Mouse (Mus musculus) neural tube, embryonic 12.5 days (tissue): ENCODE results near the gene Cntd1. TPM values are rescaled to one million over a fixed set of nuclear protein-coding genes. Genes with fewer than 3 reads are reported as not detected.
"Not testable (repeated sequence)": the region's sequence is repeated elsewhere in the genome, so short reads cannot be mapped to it uniquely, and the experiment has no call there.

Source experiments
- ATAC-seq: fragments of 200-750 bp; cut with Nextera tagmentation; 2 replicates; pipeline ENCODE4 v1.8.0; 2017; ENCODE audit warnings: low read depth, mild to moderate bottlenecking, moderate TSS enrichment, moderate library complexity; ENCODE audit not compliant: low FRiP score
- H3K27ac ChIP-seq: fragments of 300-500 bp; sonication (generic); 2 replicates; pipeline ENCODE4 v1.5.1; 2016
- H3K27me3 ChIP-seq: fragments of 300-500 bp; sonication (generic); replicated peaks from 2 replicates; pipeline ENCODE4 v1.6.1; 2016; ENCODE audit warnings: mild to moderate bottlenecking
- H3K36me3 ChIP-seq: fragments of 300-500 bp; sonication (generic); 2 replicates; pipeline ENCODE4 v1.6.1; 2016; ENCODE audit warnings: mild to moderate bottlenecking
- H3K4me1 ChIP-seq: fragments of 300-500 bp; sonication (generic); 2 replicates; pipeline ENCODE4 v1.6.1; 2016
- H3K4me2 ChIP-seq: fragments of 300-500 bp; sonication (generic); replicated peaks from 2 replicates; pipeline ENCODE4 v1.6.1; 2016; ENCODE audit warnings: mild to moderate bottlenecking
- H3K4me3 ChIP-seq: fragments of 300-500 bp; sonication (generic); 2 replicates; pipeline ENCODE4 v1.5.1; 2016
- H3K9ac ChIP-seq: fragments of 300-500 bp; sonication (generic); 2 replicates; pipeline ENCODE4 v1.6.1; 2016; ENCODE audit warnings: mild to moderate bottlenecking
- H3K9me3 ChIP-seq: fragments of 300-500 bp; sonication (generic); 2 replicates; pipeline ENCODE4 v1.6.1; 2016; ENCODE audit warnings: mild to moderate bottlenecking
- WGBS: fragments of 180-500 bp; shearing (Covaris S2); methylation state at CpG from one replicate; pipeline ENCODE4 v1.1.7; 2016; 5-methylcytosine and 5-hydroxymethylcytosine counted together
- polyA plus RNA-seq: library from polyadenylated mRNA; unstranded; fragments of >200 nt; fragmentation: Nextera tagmentation; extraction: Ambion mirVana; gene quantifications from 2 replicates; pipeline ENCODE4 v1.2.1, GENCODE M21; 2016

The Cntd1 gene
- polyA plus RNA-seq, 1 experiment from 2014 or later: 1.1 TPM

GRCm38 (mm10) chr11:101327311-101327710, 48.5 kb downstream of the Cntd1 start:
- H3K36me3 ChIP-seq: peaks cover 38% of the 10 kb centered on the region
- 55% methylated on average over 3 of the region's 3 CpGs for WGBS

GRCm38 (mm10) chr11:101328941-101329635, 50.3 kb downstream of the Cntd1 start:
- no peaks in the 10 kb centered on the region for H3K9me3 ChIP-seq
- ATAC-seq: no peak
- peaks cover 5% of the 10 kb centered on the region for H3K4me1 ChIP-seq
- no peaks in the 10 kb centered on the region for H3K27me3 ChIP-seq
- 82% methylated on average over 6 of the region's 6 CpGs for WGBS
- H3K27ac ChIP-seq: no peak overlapping the region
- H3K36me3 ChIP-seq: peaks cover 20% of the 10 kb centered on the region
- no peak overlapping the region for H3K9ac ChIP-seq
- H3K4me2 ChIP-seq: no peak overlapping the region
- H3K4me3 ChIP-seq: no peak overlapping the region

More at GRCm38 (mm10) chr11:101327311-101327710, 48.5 kb downstream of the Cntd1 start:
- no peak for ATAC-seq
- Histone ChIP-seq H3K4me2 (no peak overlapping the region), H3K4me1 (no peaks in the 10 kb centered on the region), H3K9ac (no peak overlapping the region), H3K27me3 (no peaks in the 10 kb centered on the region), H3K9me3 (no peaks in the 10 kb centered on the region), H3K4me3 (no peak overlapping the region), H3K27ac (no peak overlapping the region)

- no peak within 1 kb of the TSS for H3K4me2 ChIP-seq
Measured at GRCm38 (mm10) chr11:101330371-101330924, 51.6 kb downstream of the Cntd1 start, which contains the start of gene Aoc3. Gene Aoc3, plus strand, starts transcription at chr11:101330605.

GRCm38 (mm10) chr11:101330961-101331360, 52.1 kb downstream of the Cntd1 start:
- H3K9me3 ChIP-seq, H3K4me2 ChIP-seq, H3K36me3 ChIP-seq, H3K27ac ChIP-seq, H3K4me3 ChIP-seq, ATAC-seq, H3K27me3 ChIP-seq, H3K9ac ChIP-seq: not testable (repeated sequence)
- peaks cover 10% of the 10 kb centered on the region for H3K4me1 ChIP-seq
- WGBS: 81% methylated on average over 6 of the region's 6 CpGs

More at GRCm38 (mm10) chr11:101330371-101330924, 51.6 kb downstream of the Cntd1 start, which contains the start of gene Aoc3:
- H3K36me3 ChIP-seq: peaks cover 7% of the 10 kb centered on the region
- no peak within 1 kb of the TSS for H3K9ac ChIP-seq
- H3K27me3 ChIP-seq: no peaks in the 10 kb centered on the region
- H3K27ac ChIP-seq: no peak within 1 kb of the TSS
- 76% methylated on average over 7 of the region's 7 CpGs for WGBS
- H3K4me3 ChIP-seq: no peak within 1 kb of the TSS
- no peak for ATAC-seq
- H3K4me1 ChIP-seq: peaks cover 10% of the 10 kb centered on the region
- H3K9me3 ChIP-seq: no peaks in the 10 kb centered on the region

GRCm38 (mm10) chr11:101332537-101332936, 53.7 kb downstream of the Cntd1 start:
- no peaks in the 10 kb centered on the region for H3K9me3 ChIP-seq
- 87% methylated on average over 3 of the region's 3 CpGs for WGBS

GRCm38 (mm10) chr11:101334023-101334422, 55.2 kb downstream of the Cntd1 start:
- H3K27me3 ChIP-seq: no peaks in the 10 kb centered on the region
- ATAC-seq: no peak
- no peak overlapping the region for H3K4me2 ChIP-seq
- H3K36me3 ChIP-seq: no peaks in the 10 kb centered on the region
- H3K4me3 ChIP-seq: no peak overlapping the region
- no peak overlapping the region for H3K27ac ChIP-seq
- WGBS: 28% methylated on average over 10 of the region's 10 CpGs
- peaks cover 22% of the 10 kb centered on the region for H3K4me1 ChIP-seq
- no peak overlapping the region for H3K9ac ChIP-seq
- H3K9me3 ChIP-seq: no peaks in the 10 kb centered on the region

More at GRCm38 (mm10) chr11:101332537-101332936, 53.7 kb downstream of the Cntd1 start:
- Histone ChIP-seq H3K27ac (no peak overlapping the region), H3K4me2 (no peak overlapping the region), H3K4me3 (no peak overlapping the region), H3K9ac (no peak overlapping the region), H3K36me3 (no peaks in the 10 kb centered on the region), H3K4me1 (peaks cover 15% of the 10 kb centered on the region), H3K27me3 (no peaks in the 10 kb centered on the region)
- ATAC-seq: no peak

- Histone ChIP-seq H3K36me3 (no peaks in the 10 kb centered on the region), H3K4me3 (no peak overlapping the region), H3K9ac (no peak overlapping the region), H3K4me1 (peaks cover 22% of the 10 kb centered on the region), H3K9me3 (no peaks in the 10 kb centered on the region), H3K27me3 (no peaks in the 10 kb centered on the region), H3K4me2 (no peak overlapping the region), H3K27ac (no peak overlapping the region)
- WGBS: 5% methylated on average over 6 of the region's 6 CpGs
- no peak for ATAC-seq
Measured at GRCm38 (mm10) chr11:101334516-101334915, 55.7 kb downstream of the Cntd1 start.

- no peak overlapping the region for H3K4me2 ChIP-seq
- H3K9me3 ChIP-seq: no peaks in the 10 kb centered on the region
- 84% methylated on average over 9 of the region's 9 CpGs for WGBS
- no peaks in the 10 kb centered on the region for H3K36me3 ChIP-seq
- no peak overlapping the region for H3K9ac ChIP-seq
- H3K27me3 ChIP-seq: no peaks in the 10 kb centered on the region
- H3K27ac ChIP-seq: no peak overlapping the region
- ATAC-seq: no peak
- H3K4me1 ChIP-seq: peaks cover 22% of the 10 kb centered on the region
- no peak overlapping the region for H3K4me3 ChIP-seq
Measured at GRCm38 (mm10) chr11:101335685-101336084, 56.9 kb downstream of the Cntd1 start.

GRCm38 (mm10) chr11:101338123-101338760, 59.4 kb downstream of the Cntd1 start:
- 0 out of 2 replicates have a peak overlapping the region, but pooled peaks have one; percentile 23 for H3K9ac ChIP-seq
- no peaks in the 10 kb centered on the region for H3K9me3 ChIP-seq
- H3K4me1 ChIP-seq: peaks cover 22% of the 10 kb centered on the region
- H3K27me3 ChIP-seq: no peaks in the 10 kb centered on the region
- H3K36me3 ChIP-seq: no peaks in the 10 kb centered on the region
- no peak overlapping the region for H3K27ac ChIP-seq
- peak; percentile 86 for ATAC-seq
- 0% methylated on average over 9 of the region's 9 CpGs for WGBS
- peak overlapping the region; percentile 69 for H3K4me2 ChIP-seq
- peak overlapping the region; percentile 30 for H3K4me3 ChIP-seq

Other genes with a start within 250 kb of the Cntd1 start
- 10.8 and 11.1 TPM in 2 replicates for gene Naglu, start 209.0 kb upstream of the Cntd1 start, polyA plus RNA-seq
- gene Hsd17b1, start 200.6 kb upstream of the Cntd1 start, polyA plus RNA-seq: 0.14 and 0.29 TPM in 2 replicates
- gene Coasy, start 196.4 kb upstream of the Cntd1 start, polyA plus RNA-seq: 50.8 and 54.5 TPM in 2 replicates
- gene Mlx, start 191.7 kb upstream of the Cntd1 start, polyA plus RNA-seq: 59.6 and 68.0 TPM in 2 replicates
- gene Psmc3ip, start 183.6 kb upstream of the Cntd1 start, polyA plus RNA-seq: 31.4 and 34.3 TPM in 2 replicates
- 22.2 and 27.8 TPM in 2 replicates for gene Retreg3, start 159.1 kb upstream of the Cntd1 start, polyA plus RNA-seq
- 87.5 and 93.5 TPM in 2 replicates for gene Tubg1, start 159.1 kb upstream of the Cntd1 start, polyA plus RNA-seq
- gene Tubg2, start 123.1 kb upstream of the Cntd1 start, polyA plus RNA-seq: 13.4 and 15.1 TPM in 2 replicates
- gene Cntnap1, start 108.5 kb upstream of the Cntd1 start, polyA plus RNA-seq: 1.7 and 2.2 TPM in 2 replicates
- 16.1 and 17.1 TPM in 2 replicates for gene Plekhh3, start 107.7 kb upstream of the Cntd1 start, polyA plus RNA-seq
- 0.29 and 0.37 TPM in 2 replicates for gene Ccr10, start 103.6 kb upstream of the Cntd1 start, polyA plus RNA-seq
- gene Ezh1, start 52.5 kb upstream of the Cntd1 start, polyA plus RNA-seq: 14.1 and 14.3 TPM in 2 replicates
- 73.4 and 79.4 TPM in 2 replicates for gene Ramp2, start 33.0 kb upstream of the Cntd1 start, polyA plus RNA-seq
- gene Vps25, start 25.3 kb upstream of the Cntd1 start, polyA plus RNA-seq: 101 and 103 TPM in 2 replicates
- 6.2 and 7.5 TPM in 2 replicates for gene Wnk4, start 18.4 kb upstream of the Cntd1 start, polyA plus RNA-seq
- 201 and 213 TPM in 2 replicates for gene Coa3, start 102 bp downstream of the Cntd1 start, polyA plus RNA-seq
- 168 and 174 TPM in 2 replicates for gene Becn1, start 23.3 kb downstream of the Cntd1 start, polyA plus RNA-seq
- 155 and 168 TPM in 2 replicates for gene Psme3, start 37.2 kb downstream of the Cntd1 start, polyA plus RNA-seq
- 2.5 and 3.0 TPM in 2 replicates for gene Aoc2, start 46.1 kb downstream of the Cntd1 start, polyA plus RNA-seq
- gene Aoc3, start 51.6 kb downstream of the Cntd1 start, polyA plus RNA-seq: not detected in 2 replicates
- gene G6pc, start 88.5 kb downstream of the Cntd1 start, polyA plus RNA-seq: not detected in 2 replicates
- gene Aarsd1, start 138.6 kb downstream of the Cntd1 start, polyA plus RNA-seq: 85.3 and 86.4 TPM in 2 replicates
- gene Gm27029, start 145.8 kb downstream of the Cntd1 start, polyA plus RNA-seq: 6.7 and 10.0 TPM in 2 replicates
- gene Rundc1, start 146.1 kb downstream of the Cntd1 start, polyA plus RNA-seq: 28.2 and 29.0 TPM in 2 replicates
- 3.2 and 4.4 TPM in 2 replicates for gene Ptges3l, start 146.3 kb downstream of the Cntd1 start, polyA plus RNA-seq
- 327 and 346 TPM in 2 replicates for gene Rpl27, start 163.3 kb downstream of the Cntd1 start, polyA plus RNA-seq
- gene Ifi35, start 169.4 kb downstream of the Cntd1 start, polyA plus RNA-seq: 3.4 and 4.3 TPM in 2 replicates
- 84.0 and 99.7 TPM in 2 replicates for gene Rnd2, start 186.0 kb downstream of the Cntd1 start, polyA plus RNA-seq
- gene Vat1, start 187.2 kb downstream of the Cntd1 start, polyA plus RNA-seq: 71.6 and 75.1 TPM in 2 replicates